Mouse (Mus musculus): ENCODE data around the gene Arrdc2.

Gene Arrdc2

DNA sequence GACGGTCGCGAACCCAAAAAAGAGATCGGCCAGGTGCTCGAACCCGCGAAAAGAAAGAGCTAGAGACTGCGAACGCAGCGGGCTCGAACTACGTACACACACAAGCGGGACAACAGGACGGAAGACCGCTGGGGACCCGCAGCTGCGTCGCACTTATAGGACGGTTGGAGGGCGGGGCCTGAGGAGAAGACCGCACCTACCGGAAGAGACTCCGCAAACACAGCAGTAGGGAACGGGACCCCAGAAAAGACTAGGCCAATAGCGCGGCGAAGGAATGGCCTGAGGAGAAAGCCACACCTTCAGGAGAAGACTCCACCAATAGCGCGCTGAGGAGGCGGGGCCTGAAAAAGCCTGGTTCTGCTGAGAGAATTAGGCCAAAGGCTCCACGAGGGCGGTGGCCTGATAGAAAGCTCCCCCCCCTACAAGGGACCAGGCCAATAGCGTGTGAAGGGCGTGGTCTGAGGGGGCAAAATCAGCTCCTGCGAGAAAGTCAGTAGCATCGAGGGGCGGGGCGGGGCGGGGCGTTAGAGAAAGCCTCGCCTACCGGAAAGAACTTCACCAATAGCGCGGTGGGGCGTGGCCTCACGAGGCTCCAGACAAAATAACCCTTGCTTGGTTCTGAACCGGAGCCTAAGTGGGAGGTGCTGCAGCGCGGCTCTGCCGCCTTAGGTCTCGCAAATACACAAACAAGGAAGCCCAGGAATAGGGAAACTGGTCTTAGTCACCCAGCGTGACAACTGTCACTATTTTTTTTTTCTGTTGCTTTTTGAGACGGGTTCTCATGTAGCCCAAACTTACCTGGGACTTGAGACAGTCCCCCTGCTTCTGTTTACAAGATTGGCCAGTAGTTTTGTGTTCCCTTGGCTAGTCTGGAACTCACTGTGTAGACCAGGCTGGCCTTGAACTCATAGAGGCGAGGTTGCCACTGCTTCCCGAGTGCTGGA is at the start of gene Arrdc2:
TSS of gene Arrdc2 (minus strand) at position 313 of the 944 bp plus-strand sequence.
- DNase-seq = peak; percentile 99

DNA sequence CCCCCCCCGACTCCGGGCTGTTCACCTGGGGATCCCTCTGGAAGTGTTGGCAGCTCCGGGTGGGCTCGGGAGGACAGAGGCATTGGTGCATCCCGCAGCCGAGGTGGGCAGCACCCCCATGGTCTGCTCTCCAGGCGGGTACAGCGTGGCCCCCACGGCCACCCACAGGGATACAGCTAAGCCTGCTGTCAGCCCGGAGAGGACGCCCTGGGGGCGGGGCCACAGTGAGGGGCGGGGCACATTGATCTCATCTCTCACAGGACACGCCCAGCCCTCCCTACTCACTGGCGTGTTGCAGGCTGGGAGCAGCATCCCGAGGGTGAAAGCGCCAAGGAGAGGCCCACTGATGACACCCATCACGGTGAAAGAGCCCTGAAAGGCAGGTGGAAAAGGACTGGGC is 48.1 kb upstream of the Arrdc2 start:
- peak; percentile 57 for DNase-seq

DNA sequence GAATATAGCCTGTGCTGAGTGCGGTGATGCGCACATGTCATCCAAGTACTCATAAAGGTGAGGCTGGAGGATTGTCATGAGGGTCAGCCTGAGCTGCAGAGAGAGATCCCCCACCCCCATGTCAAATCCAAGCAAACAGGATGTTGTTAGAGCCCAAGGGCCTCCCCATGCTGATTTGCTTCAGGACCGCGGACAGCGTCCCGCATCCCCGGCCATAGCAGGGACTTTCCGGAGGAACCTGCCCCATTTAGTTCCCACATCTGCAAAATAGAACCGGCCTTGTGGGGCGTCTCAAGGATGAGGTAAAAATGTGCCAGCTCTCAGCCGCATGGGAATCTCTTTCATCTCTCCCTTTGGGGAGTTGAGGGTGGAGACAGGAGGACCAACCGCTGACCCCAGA is 46.1 kb upstream of the Arrdc2 start:
- DNase-seq = no peak

DNA sequence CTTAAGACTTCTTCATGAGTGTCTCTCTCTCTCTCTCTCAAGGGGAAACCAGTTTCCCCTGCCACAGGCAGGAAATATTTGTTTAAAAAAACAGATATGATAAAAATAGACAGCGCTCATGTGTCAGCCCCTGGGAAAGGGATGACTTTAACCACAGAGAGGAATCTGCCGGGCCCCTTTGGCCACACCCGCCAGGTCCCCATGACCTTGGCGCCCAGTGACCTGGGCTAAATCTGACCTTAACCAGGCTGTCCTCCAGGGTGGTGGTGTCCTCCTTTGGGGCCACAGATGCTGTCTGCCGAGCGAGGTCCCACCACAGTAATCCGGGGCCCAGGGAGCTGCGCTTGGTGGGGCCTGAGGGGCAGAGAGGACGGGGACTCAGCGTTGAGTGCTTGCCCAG is 45.2 kb upstream of the Arrdc2 start:
- no peak for DNase-seq

DNA sequence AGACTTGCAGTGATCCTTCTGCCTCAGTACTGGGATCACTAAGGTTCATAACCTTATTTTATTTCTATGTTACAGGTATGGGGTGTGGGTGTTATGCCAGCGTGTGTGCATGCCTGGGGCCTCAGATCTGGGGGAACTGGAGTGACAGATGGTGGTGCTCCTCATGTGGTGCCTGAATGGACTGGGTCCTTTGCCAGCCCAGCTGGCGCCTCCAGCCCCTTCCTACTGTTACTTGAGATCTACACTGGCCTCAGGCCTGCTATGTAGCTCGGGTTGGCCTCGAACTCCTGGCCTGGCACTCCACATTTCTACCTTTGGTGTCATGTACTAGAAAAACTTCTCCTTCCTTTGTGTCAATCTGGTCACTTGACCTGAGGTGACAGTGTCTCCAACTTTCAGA is 44.7 kb upstream of the Arrdc2 start:
- no peak for DNase-seq

DNA sequence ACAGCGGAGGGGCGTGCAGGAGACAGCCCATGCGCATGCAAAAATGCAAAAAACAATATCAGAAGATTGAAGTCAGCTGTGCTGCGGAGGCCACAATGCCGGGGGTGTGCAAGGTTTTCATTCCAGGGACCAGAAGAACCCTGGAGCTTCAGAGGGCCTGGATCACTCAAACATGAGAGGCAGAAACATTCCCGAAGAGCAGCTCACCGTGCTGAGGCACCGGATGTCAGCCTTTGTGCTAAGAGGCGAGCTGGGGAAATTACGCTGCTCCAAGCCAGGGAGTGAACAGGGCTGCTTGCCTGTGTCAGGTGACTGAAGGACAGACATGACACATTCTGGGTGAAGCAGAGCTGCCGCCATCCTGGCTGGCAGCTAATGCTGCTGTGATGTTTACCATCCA is 41.0 kb upstream of the Arrdc2 start:
- DNase-seq = no peak

DNA sequence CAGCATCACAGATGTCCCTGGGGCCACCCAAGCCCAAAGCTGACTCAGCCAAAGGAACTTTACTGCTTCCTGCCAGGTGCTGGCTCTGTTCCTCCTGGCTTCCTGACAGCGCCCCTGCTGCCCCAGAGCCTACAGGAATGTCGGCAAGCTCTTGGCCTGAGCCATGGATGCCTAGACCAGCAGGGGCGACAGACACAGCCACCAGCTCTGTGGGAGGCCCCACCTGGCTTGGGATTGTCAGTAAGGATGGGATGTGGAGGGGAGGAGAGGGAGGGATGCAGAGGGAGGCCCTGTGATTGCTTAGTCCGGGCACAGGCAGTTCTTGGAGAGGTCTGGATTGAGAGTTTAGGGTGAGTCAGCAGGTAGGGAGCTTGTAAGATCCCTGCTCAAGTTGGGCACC is 40.6 kb upstream of the Arrdc2 start:
- no peak for DNase-seq

DNA sequence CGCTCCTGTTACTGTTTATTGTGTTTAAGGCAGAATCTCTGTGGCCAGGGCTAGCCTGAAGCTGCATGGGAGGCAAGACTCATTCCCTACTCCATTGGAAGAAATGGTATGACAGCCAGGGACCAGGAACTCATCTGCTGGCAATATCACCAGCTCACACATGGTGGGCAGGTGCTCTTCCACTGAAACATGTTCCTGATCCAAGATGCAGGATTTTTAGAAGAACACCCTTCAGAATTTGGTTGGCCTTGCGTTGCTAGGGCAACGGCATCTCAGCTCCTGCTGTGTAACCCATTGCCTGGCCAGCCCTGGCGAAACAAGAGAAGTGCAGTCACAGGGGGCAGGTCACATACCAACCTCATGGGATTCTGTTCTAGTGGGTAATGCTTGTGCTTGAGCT is 40.0 kb upstream of the Arrdc2 start:
- DNase-seq = no peak

DNA sequence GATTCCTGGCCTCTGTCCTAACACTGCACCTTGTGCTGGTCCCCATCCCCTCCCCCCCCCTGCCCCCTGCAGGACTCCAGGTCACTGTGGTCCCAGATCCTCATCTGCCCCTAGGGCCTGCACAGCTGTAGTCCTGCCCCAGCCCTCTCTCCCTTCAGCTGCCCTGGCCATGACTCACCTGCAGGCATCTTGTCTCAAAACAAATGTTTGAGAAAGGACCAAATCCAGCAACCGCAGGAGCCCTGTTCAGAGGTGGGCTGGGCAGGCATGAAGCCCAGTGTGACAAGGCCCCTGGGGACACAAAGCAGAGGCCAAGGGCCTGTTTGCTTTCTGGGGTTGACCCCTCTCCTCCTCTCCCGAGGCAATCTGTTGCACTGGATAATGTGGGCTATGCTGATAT is 38.7 kb upstream of the Arrdc2 start:
- DNase-seq = no peak

DNA sequence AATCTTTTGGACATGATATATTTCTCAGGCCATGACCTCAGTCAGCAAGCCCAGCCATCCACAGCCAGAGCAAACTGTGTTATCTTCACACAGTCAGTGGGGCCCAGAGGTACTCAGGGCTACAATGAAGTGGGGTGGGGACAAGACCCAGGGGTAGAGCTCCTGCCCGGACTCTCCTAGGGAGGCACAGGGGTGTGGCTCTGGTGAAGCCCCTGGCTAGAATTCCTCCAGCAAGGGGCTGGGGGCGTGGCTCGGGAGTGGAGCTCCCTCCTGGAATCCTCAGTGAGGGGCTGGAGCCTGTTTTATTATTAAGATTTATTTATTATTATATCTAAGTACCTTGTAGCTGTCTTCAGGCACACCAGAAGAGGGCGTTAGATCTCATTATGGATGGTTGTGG is 36.9 kb upstream of the Arrdc2 start:
- no peak for DNase-seq

DNA sequence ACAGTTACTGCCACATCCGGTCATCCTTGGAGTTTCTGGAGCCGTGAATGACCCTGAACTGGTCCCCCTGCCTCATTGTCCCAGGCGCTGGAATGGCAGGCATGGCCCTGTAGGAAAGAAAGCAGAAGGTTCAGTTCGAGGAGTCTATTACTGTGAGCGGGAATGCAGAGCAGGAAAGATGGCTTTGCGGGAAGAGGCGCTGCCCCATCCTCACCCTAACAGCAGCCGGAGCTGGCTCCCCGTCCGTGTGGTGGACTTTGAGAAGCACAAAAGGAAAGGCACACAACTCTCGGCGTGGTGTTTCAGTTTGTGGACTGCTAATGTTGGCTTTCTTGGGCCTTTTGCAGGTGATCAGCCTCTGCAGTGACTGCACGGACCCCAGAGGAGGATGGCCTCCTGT is 34.9 kb upstream of the Arrdc2 start:
- no peak for DNase-seq

DNA sequence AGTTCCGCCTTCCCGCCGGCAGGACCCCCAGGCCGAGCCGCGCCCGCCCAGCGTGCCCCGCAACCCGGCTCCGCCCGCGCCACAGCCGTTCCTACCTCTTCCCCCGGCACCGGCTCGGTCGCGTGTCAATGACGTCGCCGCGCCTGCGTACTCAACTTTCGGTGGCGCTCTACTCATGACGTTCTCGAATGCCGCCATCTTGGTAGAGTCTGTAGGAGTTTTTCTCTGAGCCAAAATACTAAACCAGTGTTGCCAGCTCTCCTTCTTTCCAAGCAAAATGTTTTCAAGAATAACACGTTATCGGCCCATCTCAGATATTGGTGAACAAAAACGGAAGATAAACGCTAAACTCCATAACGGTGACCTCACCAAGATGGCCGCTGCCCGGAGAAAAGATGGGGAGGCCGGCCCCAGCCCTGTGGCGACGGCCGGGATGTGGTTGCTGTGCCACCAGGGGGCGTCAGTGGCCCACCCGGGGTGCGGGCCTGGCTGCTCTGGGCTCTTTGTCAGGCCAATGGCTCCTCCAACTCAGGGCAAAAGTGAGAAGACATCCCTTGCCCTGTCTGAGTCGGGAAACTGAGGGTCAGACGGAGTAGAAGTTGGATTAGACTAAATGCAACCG is 34.0 kb upstream of the Arrdc2 start, which contains the start of gene Ccdc124:
TSS of gene Ccdc124 (minus strand) at position 572 of the 622 bp plus-strand sequence.
- peak; percentile 94 for DNase-seq

DNA sequence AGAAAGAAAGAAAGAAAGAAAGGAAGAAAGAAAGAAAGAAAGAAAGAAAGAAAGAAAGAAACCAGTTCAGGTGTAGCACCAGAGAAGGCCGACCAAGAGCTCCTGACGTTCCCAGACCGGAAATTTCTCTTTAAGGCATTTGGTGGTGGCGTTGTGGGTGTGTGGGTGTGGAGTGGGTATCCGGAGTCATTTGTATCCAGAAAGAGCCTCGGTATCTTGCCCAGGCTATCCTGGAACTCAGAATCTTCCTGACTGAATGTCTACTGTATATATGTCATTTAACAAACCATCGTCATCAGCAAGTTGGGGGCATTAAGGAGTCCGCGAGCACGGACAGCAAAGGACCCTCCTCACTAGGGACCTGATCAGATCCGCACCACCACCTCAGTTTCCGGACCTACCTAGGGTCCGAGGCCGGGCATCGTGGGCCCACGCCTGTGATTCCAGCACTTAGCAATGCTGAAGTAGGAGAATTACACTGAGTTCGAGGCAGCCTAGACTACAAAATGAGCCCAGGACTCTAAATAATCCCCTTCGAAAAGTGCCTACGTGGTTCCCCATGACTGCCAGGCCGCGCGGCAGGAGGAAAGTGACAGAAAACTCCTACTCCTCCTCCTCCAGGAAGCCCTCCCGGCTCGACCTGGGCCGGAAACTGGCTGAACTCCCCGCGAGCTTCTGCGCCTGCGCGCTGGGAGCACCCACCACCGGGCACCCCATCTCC is 33.3 kb upstream of the Arrdc2 start:
- no peak for DNase-seq

DNA sequence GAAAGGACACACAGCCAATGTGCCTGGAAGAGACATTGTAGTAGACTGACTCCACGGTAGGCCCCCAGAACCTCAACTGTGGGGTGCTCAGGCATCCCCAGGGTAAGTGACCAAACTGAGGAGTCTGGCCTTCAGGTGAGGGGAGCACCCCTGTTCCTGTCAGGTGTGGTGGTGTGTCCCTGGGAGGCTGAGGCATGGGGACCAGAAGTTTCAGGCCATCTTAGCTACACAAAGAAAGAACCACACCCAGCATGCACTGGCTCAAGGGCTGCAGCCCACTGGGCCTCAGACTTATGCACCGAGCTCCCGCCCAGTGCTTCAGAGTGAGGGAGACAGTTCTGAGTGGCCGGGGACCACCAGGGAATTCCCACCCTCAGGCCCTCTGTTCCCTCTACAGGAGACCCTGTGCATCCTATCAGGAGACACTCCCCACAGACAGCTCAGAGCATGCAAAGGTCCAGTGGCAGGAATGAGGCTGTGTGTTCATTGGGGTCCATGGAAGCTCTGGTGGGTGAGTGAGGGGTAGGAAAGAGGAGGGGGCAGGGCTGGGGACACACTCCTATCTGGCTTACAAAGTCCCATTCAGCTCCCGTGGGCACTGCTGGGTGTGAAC is 31.8 kb upstream of the Arrdc2 start:
- no peak for DNase-seq

DNA sequence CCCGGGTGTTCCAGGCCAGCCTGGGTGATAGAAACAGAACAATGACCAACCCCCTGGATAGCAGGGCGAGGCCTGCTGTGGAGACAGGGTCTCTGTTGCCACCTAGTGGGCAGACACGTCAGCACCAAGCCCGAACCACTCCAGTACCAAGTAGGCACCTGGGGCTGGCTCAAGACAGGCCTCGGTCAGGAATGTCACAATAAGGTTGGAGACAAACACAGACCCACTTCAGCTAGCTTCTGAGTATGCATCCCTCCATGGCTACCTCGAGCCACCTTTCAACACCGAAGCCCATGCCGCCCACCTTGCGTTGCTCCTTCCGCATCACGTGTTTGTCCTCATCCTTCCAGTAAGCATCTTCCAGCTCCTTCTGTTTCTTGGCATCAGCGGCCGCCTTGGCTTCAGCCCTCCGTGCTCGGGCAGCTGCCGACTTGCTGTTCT is 30.1 kb upstream of the Arrdc2 start:
- peak; percentile 77 for DNase-seq

DNA sequence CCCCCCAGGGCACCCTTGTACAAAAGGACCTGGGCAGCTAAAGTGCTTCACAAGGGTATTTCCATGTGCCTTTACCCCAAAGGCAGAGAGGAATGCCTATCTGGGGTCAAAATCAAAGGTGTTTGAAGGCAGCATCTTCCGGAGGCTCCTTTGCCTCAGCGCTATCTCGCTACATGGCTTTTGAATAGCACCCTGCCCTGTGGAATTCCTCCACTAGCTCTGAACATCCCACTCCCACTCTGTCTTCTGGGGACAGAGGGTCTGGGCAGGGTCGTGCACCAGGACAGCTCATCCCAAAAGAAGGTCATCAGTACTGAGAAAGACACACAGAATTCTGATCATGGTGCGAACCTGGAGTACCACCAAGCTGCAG is 29.7 kb upstream of the Arrdc2 start:
- no peak for DNase-seq

DNA sequence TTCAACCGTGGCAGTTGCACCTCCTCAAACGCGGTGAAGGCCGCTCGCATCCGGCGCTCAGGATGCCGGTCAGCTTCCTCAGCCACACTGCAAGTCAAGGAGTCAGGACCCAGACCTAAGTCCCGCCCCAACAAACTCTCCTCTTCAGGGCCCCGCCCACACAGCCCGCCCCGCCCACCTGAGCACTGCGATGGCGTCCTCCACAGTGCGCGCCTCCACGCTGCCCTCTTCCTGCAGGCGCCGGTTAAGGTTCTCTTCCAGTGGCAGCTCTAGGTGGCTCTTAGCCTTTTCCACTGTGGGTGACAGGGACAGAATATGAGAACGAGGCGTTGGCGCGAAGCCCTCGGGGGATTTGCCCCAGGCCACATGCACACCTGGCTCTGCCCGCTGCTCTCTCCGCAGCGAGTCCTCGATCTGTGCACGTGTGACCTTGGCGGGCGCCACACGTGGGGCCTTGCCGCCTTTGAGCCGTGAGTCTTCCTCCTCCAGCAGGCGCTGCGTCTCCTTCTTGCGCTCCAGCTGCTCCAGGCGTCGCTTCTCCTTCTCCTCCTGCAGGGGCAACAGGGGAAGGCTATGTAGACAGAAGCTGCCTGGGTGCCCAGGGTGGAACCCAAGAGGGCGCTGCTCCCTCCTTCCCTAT is 29.2 kb upstream of the Arrdc2 start:
- DNase-seq = no peak

DNA sequence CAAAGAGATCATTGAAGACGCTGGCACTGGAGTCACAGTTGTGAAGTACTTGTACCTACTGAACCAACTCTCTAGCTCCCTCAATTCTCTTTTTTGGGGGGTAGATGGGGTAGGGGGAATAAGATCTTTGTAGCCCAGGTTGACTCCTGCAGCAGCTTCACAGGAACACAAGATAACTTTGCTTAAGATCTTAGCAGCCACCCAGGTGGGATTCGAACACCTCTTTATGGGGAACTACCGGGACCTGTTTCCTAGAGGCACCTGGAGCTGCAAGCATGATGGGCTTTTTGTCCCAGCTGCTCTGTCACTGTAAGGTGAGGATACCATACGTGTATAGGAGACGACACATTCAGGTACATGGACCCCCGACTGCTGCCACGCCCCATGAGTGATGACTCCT is 27.0 kb upstream of the Arrdc2 start:
- DNase-seq = no peak

DNA sequence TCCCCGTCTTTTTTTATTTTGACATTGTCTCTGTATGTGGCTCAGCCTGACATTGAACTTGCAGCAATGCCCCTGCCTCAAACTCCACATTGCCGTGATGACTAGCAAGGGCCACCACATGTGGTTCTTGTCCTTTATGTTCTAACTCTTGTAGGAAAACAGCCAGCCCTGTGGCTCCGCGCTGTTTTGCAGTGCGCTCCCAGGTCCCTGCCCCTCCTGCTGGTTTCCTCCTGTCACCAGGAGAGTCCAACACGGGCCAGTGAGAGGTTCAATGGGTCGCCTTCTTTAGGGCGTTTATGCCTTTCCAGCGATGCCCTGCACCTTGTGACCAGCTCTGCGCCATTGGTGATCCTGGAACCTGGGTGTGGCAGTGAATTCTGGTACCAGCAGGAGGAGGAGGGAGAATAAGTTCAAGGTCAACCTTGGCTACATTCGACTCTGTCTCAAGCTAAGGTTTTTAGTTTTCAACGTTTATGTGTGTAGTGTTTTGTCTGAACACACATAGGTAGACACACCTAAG is 26.5 kb upstream of the Arrdc2 start:
- no peak for DNase-seq

DNA sequence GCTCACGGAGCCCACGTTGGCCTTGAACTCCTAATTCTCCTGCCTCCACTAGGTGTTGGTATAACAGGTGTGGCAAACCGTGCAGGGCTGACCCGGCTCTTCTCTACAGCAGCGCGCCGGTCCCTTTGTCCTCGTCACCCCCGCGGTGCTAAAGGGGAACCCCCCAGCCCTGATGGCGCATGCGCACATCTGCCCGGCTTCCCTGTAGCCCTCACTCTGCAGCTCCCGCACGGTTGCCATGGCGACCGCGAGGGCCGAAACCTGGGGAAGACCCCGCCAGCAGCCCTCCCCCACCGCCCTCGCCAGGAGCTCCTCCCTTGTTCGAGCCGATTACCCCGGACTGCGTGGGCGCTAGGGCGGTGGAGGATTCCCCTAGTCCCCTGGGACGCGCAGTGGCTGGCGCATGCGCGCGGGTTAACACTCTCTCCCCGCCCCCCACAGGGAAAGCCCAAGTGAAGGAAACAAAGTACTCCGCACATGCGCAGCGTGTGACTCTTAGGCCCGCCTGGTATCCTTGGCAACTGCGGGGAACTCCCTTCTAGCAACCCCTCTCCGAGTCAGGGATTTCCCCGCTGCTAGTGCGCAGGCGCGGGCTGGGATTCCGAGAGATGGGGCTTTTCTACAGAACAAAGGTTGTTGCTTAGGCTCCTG is 26.0 kb upstream of the Arrdc2 start:
- peak; percentile 99 for DNase-seq

DNA sequence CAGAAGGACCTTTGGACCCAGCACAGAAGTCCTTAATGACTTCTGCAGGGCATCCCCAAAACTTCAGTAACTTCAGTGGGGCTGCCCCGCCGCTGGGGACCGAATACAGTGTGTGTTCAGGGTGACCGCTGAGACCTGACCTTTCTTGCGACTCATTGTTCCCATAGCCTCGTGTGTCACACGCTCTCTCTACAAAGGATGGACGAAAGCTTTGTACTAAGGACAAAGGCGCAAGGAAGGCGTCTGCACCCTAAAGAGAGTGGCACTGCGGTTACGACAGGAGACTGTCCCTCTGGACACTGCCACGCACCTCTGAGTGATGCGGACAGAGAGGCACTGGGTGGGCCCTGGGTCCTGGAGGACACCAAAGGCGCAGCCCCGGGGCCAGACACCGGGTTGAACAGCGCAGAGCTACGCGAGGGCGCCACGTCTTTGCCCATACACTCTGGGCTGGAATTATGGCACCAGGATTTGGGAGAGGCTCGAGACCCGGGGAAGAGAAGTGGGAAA is 25.2 kb upstream of the Arrdc2 start:
- DNase-seq = no peak

All from right cerebral cortex, adult 18-20 months (tissue).